Mouse (Mus musculus): ENCODE results near the gene Ncl. TPM values are rescaled to one million over a fixed set of nuclear protein-coding genes. Genes with fewer than 3 reads are reported as not detected.
"Not testable (repeated sequence)": the region's sequence is repeated elsewhere in the genome, so short reads cannot be mapped to it uniquely, and the experiment has no call there.

Ncl gene
- polyA plus RNA-seq, 1 experiment from 2014 or later: 139 TPM

DNA sequence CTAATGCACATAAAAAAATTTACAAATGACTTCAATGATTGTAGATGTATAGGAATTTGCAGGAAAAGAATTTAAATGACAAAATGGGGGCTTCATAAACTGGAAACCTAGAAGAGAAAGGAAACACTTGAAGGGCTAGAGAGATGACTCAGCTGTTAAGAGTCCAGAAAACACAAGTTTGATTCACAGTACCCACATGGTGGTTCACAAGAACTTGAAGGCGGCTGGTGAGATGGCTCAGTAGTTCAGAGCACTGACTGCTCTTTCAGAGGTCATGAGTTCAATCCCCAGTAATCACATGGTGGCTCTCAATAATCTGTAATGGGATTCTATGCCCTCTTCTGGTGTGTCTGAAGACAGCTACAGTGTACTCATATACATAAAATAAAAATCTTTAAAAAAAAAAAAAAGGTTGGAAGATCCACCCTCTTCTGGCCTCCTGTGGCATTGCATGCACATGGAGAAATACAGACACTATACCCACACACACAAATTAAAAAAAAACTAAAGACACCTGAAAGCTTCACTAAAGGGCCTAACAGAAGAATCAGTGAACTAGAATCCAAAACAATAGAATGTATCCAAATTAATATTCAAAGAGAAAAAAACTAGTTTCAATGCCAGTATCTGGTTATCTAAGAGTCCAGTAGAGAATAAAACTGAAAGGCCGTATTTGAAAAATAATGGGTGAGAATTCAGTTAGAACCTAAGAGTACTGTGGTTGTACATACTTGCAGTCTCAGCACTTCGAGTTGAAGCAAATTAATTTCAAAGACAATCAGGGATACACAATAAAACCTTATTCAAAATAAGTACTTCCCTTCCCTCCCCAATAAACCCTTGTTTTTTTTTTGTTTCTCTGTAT, 12.1 kb downstream of the Ncl start:
- DNase-seq (ENCODE audit: low spot score): no peak
- no peak overlapping the region for H3K4me2 ChIP-seq (replicated peaks; ENCODE audit: low read depth, low read length)
- no peaks in the 10 kb centered on the region for H3K9me3 ChIP-seq (ENCODE audit: low read length)
- H3K27me3 ChIP-seq (replicated peaks; ENCODE audit: insufficient read depth, low read length): no peaks in the 10 kb centered on the region
- 80% methylated on average over 3 of the region's 3 CpGs for WGBS
- H3K36me3 ChIP-seq (ENCODE audit: insufficient read depth, low read length): peaks cover 16% of the 10 kb centered on the region; the same call in 1 of the 2 replicates
- H3K27ac ChIP-seq (ENCODE audit: low read length): no peak overlapping the region
- TF ChIP-seq CTCF (IDR thresholded peaks at IDR 0.05): peak; percentile 17; the same call in 1 of the 2 replicates
- TF ChIP-seq EP300 (IDR thresholded peaks at IDR 0.05): no peak
- H3K4me3 ChIP-seq (ENCODE audit: low read depth, low read length): no peak overlapping the region
- no peaks in the 10 kb centered on the region for H3K4me1 ChIP-seq (ENCODE audit: insufficient read depth, low read depth, low read length)
- ATAC-seq: no peak
- H3K9ac ChIP-seq (replicated peaks; ENCODE audit: low read depth): no peak overlapping the region

DNA sequence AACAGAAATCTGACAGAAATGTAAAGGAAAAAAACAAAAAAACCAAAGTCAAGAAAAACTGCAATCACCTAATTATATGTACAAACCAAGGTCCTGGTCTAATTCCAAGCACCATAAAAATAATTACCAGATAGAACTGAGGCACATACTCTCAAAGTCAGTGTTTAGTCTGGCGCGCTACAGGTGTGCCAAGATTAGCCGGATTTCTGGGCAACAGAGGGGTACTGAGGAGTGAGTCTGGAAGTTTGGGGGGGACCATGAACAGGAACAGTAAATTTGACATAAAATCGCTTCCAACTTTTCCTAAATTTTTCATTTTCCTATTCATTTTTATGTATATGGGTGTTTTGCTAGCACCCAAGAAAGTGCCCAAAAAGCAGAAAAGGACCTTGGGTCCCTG, 13.2 kb downstream of the Ncl start:
- 94% methylated on average over 4 of the region's 4 CpGs for WGBS
- H3K9ac ChIP-seq (replicated peaks; ENCODE audit: low read depth): no peak overlapping the region
- no peaks in the 10 kb centered on the region for H3K4me1 ChIP-seq (ENCODE audit: insufficient read depth, low read depth, low read length)

DNA sequence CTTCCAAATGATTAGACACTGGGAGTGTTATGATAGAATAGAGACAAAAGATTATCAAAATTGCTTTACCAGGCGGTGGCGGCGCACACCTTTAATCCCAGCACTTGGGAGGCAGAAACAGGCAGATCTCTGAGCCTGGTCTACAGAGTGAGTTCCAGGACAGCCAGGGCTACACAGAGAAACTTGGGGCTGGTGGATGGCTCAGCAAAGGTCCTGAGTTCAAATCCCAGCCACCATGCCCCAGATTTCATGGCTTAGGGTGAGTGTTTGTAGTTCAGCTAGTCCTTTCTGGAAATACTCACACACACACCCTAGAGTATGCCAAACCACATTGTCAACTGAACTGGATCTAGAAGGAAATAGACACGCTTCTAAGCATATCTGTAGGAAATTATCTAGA, 14.1 kb downstream of the Ncl start:
- H3K9ac ChIP-seq (replicated peaks; ENCODE audit: low read depth): no peak overlapping the region
- H3K4me1 ChIP-seq (ENCODE audit: insufficient read depth, low read depth, low read length): no peaks in the 10 kb centered on the region
- H3K36me3 ChIP-seq (ENCODE audit: insufficient read depth, low read length): peaks cover 5% of the 10 kb centered on the region; the same call in 1 of the 2 replicates
- H3K27ac ChIP-seq (ENCODE audit: low read length): no peak overlapping the region
- no peak overlapping the region for H3K4me2 ChIP-seq (replicated peaks; ENCODE audit: low read depth, low read length)
- ATAC-seq: no peak
- no peaks in the 10 kb centered on the region for H3K27me3 ChIP-seq (replicated peaks; ENCODE audit: insufficient read depth, low read length)
- no peaks in the 10 kb centered on the region for H3K9me3 ChIP-seq (ENCODE audit: low read length)
- TF ChIP-seq CTCF (IDR thresholded peaks at IDR 0.05): no peak
- no peak for TF ChIP-seq EP300 (IDR thresholded peaks at IDR 0.05)
- WGBS: 88% methylated on average over 4 of the region's 4 CpGs
- no peak overlapping the region for H3K4me3 ChIP-seq (ENCODE audit: low read depth, low read length)
- DNase-seq (ENCODE audit: low spot score): no peak

More for the DNA sequence above, 13.2 kb downstream of the Ncl start:
- no peaks in the 10 kb centered on the region for H3K27me3 ChIP-seq (replicated peaks; ENCODE audit: insufficient read depth, low read length)
- peaks cover 13% of the 10 kb centered on the region; the same call in 1 of the 2 replicates for H3K36me3 ChIP-seq (ENCODE audit: insufficient read depth, low read length)
- ATAC-seq (no peak), DNase-seq (ENCODE audit: low spot score) (no peak)
- H3K27ac ChIP-seq (ENCODE audit: low read length): no peak overlapping the region
- no peak overlapping the region for H3K4me3 ChIP-seq (ENCODE audit: low read depth, low read length)
- TF ChIP-seq EP300 (IDR thresholded peaks at IDR 0.05): no peak
- TF ChIP-seq CTCF (IDR thresholded peaks at IDR 0.05): no peak
- no peak overlapping the region for H3K4me2 ChIP-seq (replicated peaks; ENCODE audit: low read depth, low read length)
- no peaks in the 10 kb centered on the region for H3K9me3 ChIP-seq (ENCODE audit: low read length)

DNA sequence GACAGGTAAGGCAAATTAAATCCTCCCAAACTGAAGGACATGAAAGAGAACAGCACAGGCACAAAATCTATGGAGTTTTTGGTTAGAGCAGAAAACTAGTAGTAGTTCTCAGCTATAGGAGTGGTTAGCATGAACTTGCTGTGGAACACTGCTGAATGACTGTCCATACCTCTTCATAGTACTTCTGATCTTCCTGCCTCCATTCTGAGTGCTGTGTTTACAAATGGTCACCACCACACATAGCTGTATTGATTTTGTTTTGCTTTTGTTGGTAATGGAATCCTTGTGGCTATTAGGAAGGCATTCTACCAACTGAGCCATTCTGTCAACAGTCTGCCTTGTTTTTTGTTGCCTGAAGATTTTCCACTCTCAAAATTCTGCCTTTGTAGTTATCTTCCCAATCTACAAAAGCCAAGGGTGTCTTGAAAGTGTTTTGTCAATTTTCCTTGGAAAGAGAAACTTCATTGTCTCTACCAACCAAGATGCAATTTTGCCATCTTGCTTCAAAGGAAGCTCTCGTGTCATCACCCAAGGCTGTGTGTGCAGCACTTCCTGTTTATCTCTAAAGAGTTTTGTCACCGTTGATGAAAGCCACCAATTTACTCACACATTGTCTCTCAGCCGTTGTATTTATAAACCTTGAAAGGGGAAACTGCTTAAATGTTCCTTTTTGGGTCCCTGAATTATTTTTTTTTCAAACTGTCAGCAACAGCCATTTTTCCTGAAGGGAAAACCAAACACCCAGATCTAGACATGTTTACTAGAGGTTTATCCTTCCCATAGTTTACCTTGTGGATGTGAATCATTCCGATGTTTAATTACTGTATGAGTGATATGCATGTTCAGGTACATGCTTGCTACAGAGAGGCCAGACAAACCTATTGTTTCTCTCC, 15.0 kb downstream of the Ncl start:
- Histone ChIP-seq H3K27me3 (replicated peaks; ENCODE audit: insufficient read depth, low read length) (no peaks in the 10 kb centered on the region), H3K9me3 (ENCODE audit: low read length) (no peaks in the 10 kb centered on the region), H3K36me3 (ENCODE audit: insufficient read depth, low read length) (no peaks in the 10 kb centered on the region), H3K4me2 (replicated peaks; ENCODE audit: low read depth, low read length) (no peak overlapping the region), H3K4me1 (ENCODE audit: insufficient read depth, low read depth, low read length) (no peaks in the 10 kb centered on the region), H3K9ac (replicated peaks; ENCODE audit: low read depth) (no peak overlapping the region), H3K27ac (ENCODE audit: low read length) (no peak overlapping the region), H3K4me3 (ENCODE audit: low read depth, low read length) (no peak overlapping the region)
- ATAC-seq: no peak
- 36% methylated on average over 4 of the region's 4 CpGs for WGBS
- peak; percentile 65 for DNase-seq (ENCODE audit: low spot score)
- 0 out of 2 replicates have a peak, but pooled peaks have one; percentile 25 for TF ChIP-seq EP300 (IDR thresholded peaks at IDR 0.05)
- no peak for TF ChIP-seq CTCF (IDR thresholded peaks at IDR 0.05)

DNA sequence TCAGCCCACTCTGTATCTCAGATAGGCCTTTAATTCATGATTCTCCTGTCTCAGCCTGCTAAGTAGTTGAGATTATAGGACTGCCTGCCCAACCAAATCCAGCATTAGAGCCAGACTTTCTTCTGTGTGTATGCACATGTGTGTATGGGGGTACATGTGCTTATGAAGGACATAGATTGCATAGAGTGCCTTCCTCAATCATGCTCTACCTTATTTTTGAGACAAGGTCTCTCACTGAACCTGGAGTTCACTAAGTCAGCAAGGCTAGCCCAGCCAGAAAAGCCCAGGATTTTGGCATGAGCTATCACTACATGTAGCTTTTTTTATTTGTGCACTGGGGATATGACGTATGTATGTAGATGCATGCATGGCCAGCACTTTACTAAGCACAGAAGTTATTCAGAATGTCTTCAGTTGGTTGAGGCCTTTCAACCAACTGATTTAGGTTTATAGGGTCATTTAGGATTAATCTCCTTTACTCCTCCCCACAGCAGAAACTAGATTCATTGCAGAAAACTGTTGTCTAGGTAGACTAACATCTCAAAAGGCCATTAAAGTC, 16.0 kb downstream of the Ncl start:
- 97% methylated on average over 1 of the region's 1 CpGs for WGBS
- no peak overlapping the region for H3K4me2 ChIP-seq (replicated peaks; ENCODE audit: low read depth, low read length)
- no peaks in the 10 kb centered on the region for H3K9me3 ChIP-seq (ENCODE audit: low read length)
- H3K27ac ChIP-seq (ENCODE audit: low read length): no peak overlapping the region
- no peak overlapping the region for H3K9ac ChIP-seq (replicated peaks; ENCODE audit: low read depth)
- no peak overlapping the region for H3K4me3 ChIP-seq (ENCODE audit: low read depth, low read length)
- no peaks in the 10 kb centered on the region for H3K36me3 ChIP-seq (ENCODE audit: insufficient read depth, low read length)
- no peaks in the 10 kb centered on the region for H3K4me1 ChIP-seq (ENCODE audit: insufficient read depth, low read depth, low read length)
- TF ChIP-seq EP300 (IDR thresholded peaks at IDR 0.05): no peak
- TF ChIP-seq CTCF (IDR thresholded peaks at IDR 0.05): no peak
- H3K27me3 ChIP-seq (replicated peaks; ENCODE audit: insufficient read depth, low read length): no peaks in the 10 kb centered on the region
- DNase-seq (ENCODE audit: low spot score): no peak
- ATAC-seq: no peak

DNA sequence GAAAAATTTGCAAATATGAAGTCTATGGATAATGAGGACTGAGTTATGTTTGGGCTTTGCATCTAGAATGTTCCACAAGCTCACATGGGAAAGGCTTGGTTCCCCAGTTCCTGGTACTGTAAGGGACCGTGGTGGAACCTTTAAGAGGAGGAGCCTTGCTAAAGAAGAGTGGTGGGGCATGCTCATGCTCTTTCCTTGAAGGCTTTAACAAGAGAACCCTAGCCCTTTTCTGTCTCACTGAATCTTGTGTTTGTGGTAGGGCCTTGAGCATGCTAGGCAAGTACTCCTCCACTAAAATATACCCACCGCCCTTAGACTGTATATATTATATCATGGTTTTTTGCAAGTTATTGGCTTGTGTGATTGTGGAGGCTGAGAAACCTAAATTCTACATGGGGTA, 16.8 kb downstream of the Ncl start:
- Histone ChIP-seq H3K9me3 (ENCODE audit: low read length) (no peaks in the 10 kb centered on the region), H3K4me2 (replicated peaks; ENCODE audit: low read depth, low read length) (no peak overlapping the region), H3K27me3 (replicated peaks; ENCODE audit: insufficient read depth, low read length) (no peaks in the 10 kb centered on the region), H3K27ac (ENCODE audit: low read length) (no peak overlapping the region), H3K9ac (replicated peaks; ENCODE audit: low read depth) (no peak overlapping the region), H3K4me3 (ENCODE audit: low read depth, low read length) (no peak overlapping the region), H3K4me1 (ENCODE audit: insufficient read depth, low read depth, low read length) (no peaks in the 10 kb centered on the region), H3K36me3 (ENCODE audit: insufficient read depth, low read length) (no peaks in the 10 kb centered on the region)
- ATAC-seq (no peak), DNase-seq (ENCODE audit: low spot score) (no peak)
- no peak for TF ChIP-seq EP300 (IDR thresholded peaks at IDR 0.05)
- TF ChIP-seq CTCF (IDR thresholded peaks at IDR 0.05): no peak
- 91% methylated on average over 2 of the region's 2 CpGs for WGBS

DNA sequence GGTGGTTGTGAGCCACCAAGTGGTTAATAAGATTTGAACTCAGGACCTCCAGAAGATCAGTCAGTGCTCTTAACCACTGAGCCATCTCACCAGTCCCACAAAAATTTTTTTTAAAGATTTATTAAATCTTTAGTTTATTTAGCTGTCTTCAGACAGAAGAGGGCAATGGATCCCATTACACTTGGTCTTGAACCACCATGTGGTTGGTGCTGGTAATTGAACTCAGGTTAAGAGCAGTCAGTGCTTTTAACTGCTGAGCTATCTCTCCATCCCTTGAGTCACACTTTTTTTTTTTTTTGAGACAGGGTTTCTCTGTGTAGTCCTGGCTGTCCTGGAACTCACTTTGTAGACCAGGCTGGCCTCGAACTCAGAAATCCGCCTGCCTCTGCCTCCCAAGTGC, 18.1 kb downstream of the Ncl start:
- H3K27ac ChIP-seq (ENCODE audit: low read length); H3K9me3 ChIP-seq (ENCODE audit: low read length); H3K36me3 ChIP-seq (ENCODE audit: insufficient read depth, low read length); ATAC-seq; H3K4me3 ChIP-seq (ENCODE audit: low read depth, low read length); DNase-seq (ENCODE audit: low spot score); H3K9ac ChIP-seq (replicated peaks; ENCODE audit: low read depth); H3K27me3 ChIP-seq (replicated peaks; ENCODE audit: insufficient read depth, low read length); H3K4me1 ChIP-seq (ENCODE audit: insufficient read depth, low read depth, low read length); H3K4me2 ChIP-seq (replicated peaks; ENCODE audit: low read depth, low read length): not testable (repeated sequence)
- 94% methylated on average over 2 of the region's 2 CpGs for WGBS
